Mouse (Mus musculus) C2C12 (cell line): ENCODE results near the gene Gm6993.

Source experiments
- CTCF ChIP-seq: IDR thresholded peaks from one replicate; pipeline ENCODE4 v1.5.1; 2011; ENCODE audit not compliant: control insufficient read depth, insufficient read depth, insufficient read length
- MAX ChIP-seq: IDR thresholded peaks from one replicate; pipeline ENCODE4 v1.6.1; 2011; ENCODE audit warnings: mild to moderate bottlenecking, control low read depth
- MYOD1 ChIP-seq: IDR thresholded peaks from one replicate; pipeline ENCODE4 v1.6.1; 2011; ENCODE audit warnings: low read depth; ENCODE audit not compliant: control insufficient read depth, insufficient read length
- USF1 ChIP-seq: IDR thresholded peaks from one replicate; pipeline ENCODE4 v1.6.1; 2011; ENCODE audit warnings: low read depth, mild to moderate bottlenecking, control low read depth, moderate library complexity

DNA sequence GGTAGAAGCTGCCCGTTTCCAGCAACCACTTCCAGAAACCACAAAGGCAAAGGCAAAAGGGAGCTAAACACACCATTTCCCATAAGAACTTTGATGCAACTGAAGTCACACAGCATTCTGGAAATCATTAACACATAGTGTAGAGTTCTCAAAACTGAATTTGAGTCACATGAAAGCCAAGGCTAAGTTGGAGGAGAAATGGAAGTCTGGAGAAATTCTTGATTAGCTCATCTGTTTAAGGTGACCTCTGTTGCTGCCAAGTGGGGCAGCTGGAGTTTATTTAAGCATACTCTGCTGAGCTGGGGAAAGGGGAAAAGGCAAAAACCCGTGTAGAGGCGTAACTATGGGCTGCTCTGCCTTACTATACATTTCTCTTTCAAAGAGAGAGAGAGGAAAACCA is 21.8 kb upstream of the Gm6993 start:
- TF ChIP-seq CTCF (no peak), USF1 (no peak), MYOD1 (no peak), MAX (no peak)
